Mouse (Mus musculus): Measurements from ENCODE around the gene Eif3i. TPM values are rescaled to one million over a fixed set of nuclear protein-coding genes. Genes with fewer than 3 reads are reported as not detected.

Eif3i gene
- polyA plus RNA-seq, 1 experiment = 204 TPM

- peaks cover 3% of the 10 kb centered on the region for H3K4me1 ChIP-seq (ENCODE audit: control insufficient read depth, insufficient read depth, low read length)
- H3K36me3 ChIP-seq (ENCODE audit: control insufficient read depth, insufficient read depth, low read length) = no peaks in the 10 kb centered on the region
- TF ChIP-seq CTCF (IDR thresholded peaks at IDR 0.05; ENCODE audit: control insufficient read depth, insufficient read depth, insufficient replicate concordance, low read depth, low read length) (no peak), POLR2A (IDR thresholded peaks at IDR 0.05; ENCODE audit: control insufficient read depth, low read depth, low read length) (no peak)
- no peaks in the 10 kb centered on the region for H3K27me3 ChIP-seq (ENCODE audit: control insufficient read depth, insufficient read depth, low read length)
- H3K27ac ChIP-seq (ENCODE audit: control insufficient read depth, insufficient read depth, low read depth, low read length) = no peak within 1 kb of the TSS
- no peak within 1 kb of the TSS for H3K4me3 ChIP-seq (ENCODE audit: control insufficient read depth, low read depth, low read length)
These were observed 27.0 kb downstream of the Eif3i start, which contains the start of gene Lck for GRCm38 (mm10) chr4:129573430-129573829. Gene Lck, minus strand, starts transcription at chr4:129573641.

- Histone ChIP-seq H3K4me3 (ENCODE audit: control insufficient read depth, low read depth, low read length) (no peak overlapping the region), H3K27me3 (ENCODE audit: control insufficient read depth, insufficient read depth, low read length) (no peaks in the 10 kb centered on the region), H3K27ac (ENCODE audit: control insufficient read depth, insufficient read depth, low read depth, low read length) (no peak overlapping the region), H3K4me1 (ENCODE audit: control insufficient read depth, insufficient read depth, low read length) (peaks cover 3% of the 10 kb centered on the region), H3K36me3 (ENCODE audit: control insufficient read depth, insufficient read depth, low read length) (no peaks in the 10 kb centered on the region)
- TF ChIP-seq POLR2A (IDR thresholded peaks at IDR 0.05; ENCODE audit: control insufficient read depth, low read depth, low read length) = no peak
- TF ChIP-seq CTCF (IDR thresholded peaks at IDR 0.05; ENCODE audit: control insufficient read depth, insufficient read depth, insufficient replicate concordance, low read depth, low read length) = no peak
These were observed 27.4 kb downstream of the Eif3i start for GRCm38 (mm10) chr4:129573093-129573370.

GRCm38 (mm10) chr4:129572236-129573092 is 28.0 kb downstream of the Eif3i start:
- TF ChIP-seq POLR2A (IDR thresholded peaks at IDR 0.05; ENCODE audit: control insufficient read depth, low read depth, low read length) (no peak), CTCF (IDR thresholded peaks at IDR 0.05; ENCODE audit: control insufficient read depth, insufficient read depth, insufficient replicate concordance, low read depth, low read length) (no peak)
- Histone ChIP-seq H3K4me3 (ENCODE audit: control insufficient read depth, low read depth, low read length) (no peak overlapping the region), H3K27ac (ENCODE audit: control insufficient read depth, insufficient read depth, low read depth, low read length) (no peak overlapping the region), H3K4me1 (ENCODE audit: control insufficient read depth, insufficient read depth, low read length) (peaks cover 3% of the 10 kb centered on the region), H3K36me3 (ENCODE audit: control insufficient read depth, insufficient read depth, low read length) (no peaks in the 10 kb centered on the region), H3K27me3 (ENCODE audit: control insufficient read depth, insufficient read depth, low read length) (no peaks in the 10 kb centered on the region)

GRCm38 (mm10) chr4:129571551-129572084 is 28.8 kb downstream of the Eif3i start:
- Histone ChIP-seq H3K4me1 (ENCODE audit: control insufficient read depth, insufficient read depth, low read length) (no peaks in the 10 kb centered on the region; the same call in 1 of the 2 replicates), H3K36me3 (ENCODE audit: control insufficient read depth, insufficient read depth, low read length) (no peaks in the 10 kb centered on the region), H3K27me3 (ENCODE audit: control insufficient read depth, insufficient read depth, low read length) (no peaks in the 10 kb centered on the region), H3K27ac (ENCODE audit: control insufficient read depth, insufficient read depth, low read depth, low read length) (no peak overlapping the region), H3K4me3 (ENCODE audit: control insufficient read depth, low read depth, low read length) (no peak overlapping the region)
- no peak for TF ChIP-seq CTCF (IDR thresholded peaks at IDR 0.05; ENCODE audit: control insufficient read depth, insufficient read depth, insufficient replicate concordance, low read depth, low read length)
- TF ChIP-seq POLR2A (IDR thresholded peaks at IDR 0.05; ENCODE audit: control insufficient read depth, low read depth, low read length) = no peak

GRCm38 (mm10) chr4:129570028-129570427 is 30.4 kb downstream of the Eif3i start:
- no peak for TF ChIP-seq CTCF (IDR thresholded peaks at IDR 0.05; ENCODE audit: control insufficient read depth, insufficient read depth, insufficient replicate concordance, low read depth, low read length)
- no peak for TF ChIP-seq POLR2A (IDR thresholded peaks at IDR 0.05; ENCODE audit: control insufficient read depth, low read depth, low read length)
- Histone ChIP-seq H3K4me3 (ENCODE audit: control insufficient read depth, low read depth, low read length) (no peak overlapping the region), H3K36me3 (ENCODE audit: control insufficient read depth, insufficient read depth, low read length) (no peaks in the 10 kb centered on the region), H3K27ac (ENCODE audit: control insufficient read depth, insufficient read depth, low read depth, low read length) (no peak overlapping the region), H3K27me3 (ENCODE audit: control insufficient read depth, insufficient read depth, low read length) (no peaks in the 10 kb centered on the region), H3K4me1 (ENCODE audit: control insufficient read depth, insufficient read depth, low read length) (no peaks in the 10 kb centered on the region; the same call in 1 of the 2 replicates)

DNA sequence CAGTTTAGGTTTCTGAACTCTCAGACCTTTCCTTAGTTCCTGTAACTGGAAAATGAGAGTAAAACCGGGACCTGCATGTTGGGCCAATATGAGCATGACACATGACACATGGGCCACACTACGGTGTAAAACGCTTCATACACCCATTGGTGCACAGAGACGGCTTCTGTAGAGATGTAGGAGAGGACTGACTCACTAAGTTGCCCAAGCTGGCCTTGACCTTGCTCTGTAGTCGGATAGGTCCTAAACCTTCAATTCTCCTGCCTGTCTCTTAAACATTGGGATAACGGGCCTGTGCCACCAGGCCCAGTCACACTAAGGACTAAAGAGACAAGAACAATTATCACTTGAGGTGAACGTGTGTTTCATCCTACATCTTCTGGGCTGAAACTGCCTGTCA is 32.1 kb downstream of the Eif3i start:
- TF ChIP-seq POLR2A (IDR thresholded peaks at IDR 0.05; ENCODE audit: control insufficient read depth, low read depth, low read length) (no peak), CTCF (IDR thresholded peaks at IDR 0.05; ENCODE audit: control insufficient read depth, insufficient read depth, insufficient replicate concordance, low read depth, low read length) (no peak)

GRCm38 (mm10) chr4:129565139-129565538 is 35.3 kb downstream of the Eif3i start:
- TF ChIP-seq POLR2A (IDR thresholded peaks at IDR 0.05; ENCODE audit: control insufficient read depth, low read depth, low read length) (no peak), CTCF (IDR thresholded peaks at IDR 0.05; ENCODE audit: control insufficient read depth, insufficient read depth, insufficient replicate concordance, low read depth, low read length) (no peak)

More for the DNA sequence above, 32.1 kb downstream of the Eif3i start:
- H3K27ac ChIP-seq (ENCODE audit: control insufficient read depth, insufficient read depth, low read depth, low read length) = no peak overlapping the region
- H3K4me3 ChIP-seq (ENCODE audit: control insufficient read depth, low read depth, low read length) = no peak overlapping the region
- no peaks in the 10 kb centered on the region for H3K36me3 ChIP-seq (ENCODE audit: control insufficient read depth, insufficient read depth, low read length)
- no peaks in the 10 kb centered on the region for H3K27me3 ChIP-seq (ENCODE audit: control insufficient read depth, insufficient read depth, low read length)
- no peaks in the 10 kb centered on the region for H3K4me1 ChIP-seq (ENCODE audit: control insufficient read depth, insufficient read depth, low read length)

More at GRCm38 (mm10) chr4:129565139-129565538, 35.3 kb downstream of the Eif3i start:
- no peak overlapping the region for H3K27ac ChIP-seq (ENCODE audit: control insufficient read depth, insufficient read depth, low read depth, low read length)
- no peak overlapping the region for H3K4me3 ChIP-seq (ENCODE audit: control insufficient read depth, low read depth, low read length)
- H3K36me3 ChIP-seq (ENCODE audit: control insufficient read depth, insufficient read depth, low read length) = no peaks in the 10 kb centered on the region
- no peaks in the 10 kb centered on the region for H3K4me1 ChIP-seq (ENCODE audit: control insufficient read depth, insufficient read depth, low read length)
- no peaks in the 10 kb centered on the region for H3K27me3 ChIP-seq (ENCODE audit: control insufficient read depth, insufficient read depth, low read length)

Measured in testis, adult 2 months (tissue).